Mouse (Mus musculus): ENCODE measurements around the gene Dnaja3. TPM values are rescaled to one million over a fixed set of nuclear protein-coding genes. Genes with fewer than 3 reads are reported as not detected.
A peak's percentile ranks its signal among the peaks of the same experiment; 100 is the strongest.

The Dnaja3 gene
- polyA plus RNA-seq, 1 experiment = 28.7 TPM

- TF ChIP-seq CTCF (IDR thresholded peaks at IDR 0.05; ENCODE audit: borderline replicate concordance, extremely low read depth, insufficient read depth, insufficient read length) = no peak
- TF ChIP-seq POLR2A (IDR thresholded peaks at IDR 0.05; ENCODE audit: borderline replicate concordance, extremely low read depth, insufficient read depth, insufficient read length, poor library complexity, severe bottlenecking) = no peak
- DNase-seq (ENCODE audit: low read depth) = no peak
Measured at GRCm38 (mm10) chr16:4711173-4711572, 71.4 kb downstream of the Dnaja3 start.

GRCm38 (mm10) chr16:4713861-4714710, 74.3 kb downstream of the Dnaja3 start:
- DNase-seq (ENCODE audit: low read depth) = no peak
- TF ChIP-seq POLR2A (IDR thresholded peaks at IDR 0.05; ENCODE audit: borderline replicate concordance, extremely low read depth, insufficient read depth, insufficient read length, poor library complexity, severe bottlenecking) (no peak), CTCF (IDR thresholded peaks at IDR 0.05; ENCODE audit: borderline replicate concordance, extremely low read depth, insufficient read depth, insufficient read length) (no peak)

- no peak for DNase-seq (ENCODE audit: low read depth)
- TF ChIP-seq POLR2A (IDR thresholded peaks at IDR 0.05; ENCODE audit: borderline replicate concordance, extremely low read depth, insufficient read depth, insufficient read length, poor library complexity, severe bottlenecking) (no peak), CTCF (IDR thresholded peaks at IDR 0.05; ENCODE audit: borderline replicate concordance, extremely low read depth, insufficient read depth, insufficient read length) (no peak)
Measured at GRCm38 (mm10) chr16:4717866-4718265, 78.1 kb downstream of the Dnaja3 start.

DNA sequence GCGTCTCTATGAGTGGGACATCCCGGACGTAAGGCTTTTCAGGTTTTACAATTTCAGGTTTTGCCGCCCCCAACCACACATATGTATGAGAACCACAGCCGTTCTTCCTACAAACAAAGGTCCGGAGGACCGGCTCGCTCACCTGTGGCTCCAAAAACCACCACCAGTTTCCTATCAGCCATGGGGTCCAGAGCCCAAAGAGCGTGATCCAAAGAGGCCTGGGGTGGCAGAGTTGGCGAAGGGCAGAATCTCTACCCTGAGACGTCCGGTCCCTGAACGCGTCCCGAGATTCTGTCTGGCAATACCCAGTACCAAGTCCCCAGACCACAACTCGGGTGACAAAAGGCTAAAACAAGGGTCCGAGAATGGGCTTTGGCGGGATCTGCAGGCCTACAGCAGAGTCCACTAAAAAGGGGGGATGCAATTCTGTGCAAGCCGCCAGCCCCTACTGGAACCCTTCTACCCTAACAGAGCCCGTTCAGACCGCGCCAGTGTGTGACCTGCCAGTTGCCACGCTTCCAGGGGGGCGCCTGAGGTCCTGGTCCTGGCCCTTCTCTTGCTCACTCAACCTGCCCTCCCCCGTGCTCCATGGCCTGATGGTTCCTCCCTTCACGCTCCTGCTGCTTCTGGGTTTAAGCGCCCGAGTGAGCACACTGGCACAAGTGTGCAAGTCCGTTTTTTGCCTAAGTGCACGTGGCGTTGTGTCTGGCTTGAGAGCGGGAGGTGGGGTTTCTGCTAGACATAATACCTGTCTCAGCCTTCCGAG, 79.1 kb downstream of the Dnaja3 start, which contains the start of gene Nmral1:
Nmral1 (minus strand) TSS at position 604 of the 766 bp plus-strand sequence.
- TF ChIP-seq CTCF (IDR thresholded peaks at IDR 0.05; ENCODE audit: borderline replicate concordance, extremely low read depth, insufficient read depth, insufficient read length) (no peak), POLR2A (IDR thresholded peaks at IDR 0.05; ENCODE audit: borderline replicate concordance, extremely low read depth, insufficient read depth, insufficient read length, poor library complexity, severe bottlenecking) (peak; percentile 7; the same call in 1 of the 2 replicates)
- peak; percentile 94 for DNase-seq (ENCODE audit: low read depth)

DNA sequence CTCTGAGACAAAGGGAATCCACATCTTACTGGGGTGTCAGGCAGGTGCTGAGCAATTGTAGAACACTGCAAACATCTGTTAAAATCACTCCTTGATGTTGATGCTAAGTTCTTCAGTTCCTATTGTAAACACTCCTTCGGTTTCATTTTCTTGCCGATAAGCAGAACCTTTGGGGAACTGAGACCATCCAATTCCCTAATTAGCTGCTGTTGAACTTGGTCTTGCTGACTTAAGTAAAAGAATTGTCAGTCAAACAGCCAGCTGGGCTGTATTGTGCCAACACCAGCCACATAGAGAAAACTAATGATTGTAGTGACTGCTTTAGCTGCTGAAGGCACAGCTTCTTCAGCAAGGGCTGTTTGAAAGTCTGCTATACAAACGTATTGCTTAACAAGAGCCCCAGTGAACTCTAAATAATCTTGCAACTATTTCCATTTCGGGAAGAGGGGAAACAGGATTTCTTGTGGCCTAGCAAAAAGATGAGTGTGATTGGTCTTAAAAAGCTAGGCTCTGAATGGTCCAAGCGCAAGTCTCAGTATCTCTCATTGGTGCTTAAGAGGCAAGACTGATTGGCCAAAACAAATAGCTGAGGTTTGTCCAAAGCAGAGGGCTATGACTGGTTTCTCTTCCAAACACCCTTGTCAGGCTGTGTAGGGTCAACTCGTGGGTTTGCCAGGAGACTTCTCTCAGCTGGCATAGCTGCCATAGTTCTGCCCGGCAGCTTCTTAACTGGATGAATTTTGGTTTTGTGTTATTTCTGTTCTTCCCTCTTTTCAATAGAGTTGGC, 82.5 kb downstream of the Dnaja3 start:
- TF ChIP-seq POLR2A (IDR thresholded peaks at IDR 0.05; ENCODE audit: borderline replicate concordance, extremely low read depth, insufficient read depth, insufficient read length, poor library complexity, severe bottlenecking) = no peak
- TF ChIP-seq CTCF (IDR thresholded peaks at IDR 0.05; ENCODE audit: borderline replicate concordance, extremely low read depth, insufficient read depth, insufficient read length) = no peak
- DNase-seq (ENCODE audit: low read depth) = peak; percentile 8

DNA sequence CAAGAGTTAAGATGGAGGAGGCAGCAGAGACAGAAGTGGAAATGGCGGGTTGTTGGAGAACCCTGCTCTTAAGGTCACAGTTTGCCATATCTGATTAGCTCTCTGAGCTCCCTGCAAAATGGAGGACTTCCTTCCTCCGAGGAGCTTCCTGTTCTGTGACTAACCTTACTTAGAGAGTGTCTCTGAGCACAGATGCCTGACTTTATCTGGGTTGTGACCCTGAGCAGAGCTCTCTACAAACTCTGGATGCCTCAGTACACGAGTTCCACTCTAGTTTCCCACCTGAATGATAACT, 83.1 kb downstream of the Dnaja3 start:
- DNase-seq (ENCODE audit: low read depth) = no peak
- TF ChIP-seq CTCF (IDR thresholded peaks at IDR 0.05; ENCODE audit: borderline replicate concordance, extremely low read depth, insufficient read depth, insufficient read length) (no peak), POLR2A (IDR thresholded peaks at IDR 0.05; ENCODE audit: borderline replicate concordance, extremely low read depth, insufficient read depth, insufficient read length, poor library complexity, severe bottlenecking) (no peak)

GRCm38 (mm10) chr16:4725266-4725665, 85.5 kb downstream of the Dnaja3 start:
- TF ChIP-seq CTCF (IDR thresholded peaks at IDR 0.05; ENCODE audit: borderline replicate concordance, extremely low read depth, insufficient read depth, insufficient read length) (no peak), POLR2A (IDR thresholded peaks at IDR 0.05; ENCODE audit: borderline replicate concordance, extremely low read depth, insufficient read depth, insufficient read length, poor library complexity, severe bottlenecking) (no peak)
- DNase-seq (ENCODE audit: low read depth) = no peak

DNA sequence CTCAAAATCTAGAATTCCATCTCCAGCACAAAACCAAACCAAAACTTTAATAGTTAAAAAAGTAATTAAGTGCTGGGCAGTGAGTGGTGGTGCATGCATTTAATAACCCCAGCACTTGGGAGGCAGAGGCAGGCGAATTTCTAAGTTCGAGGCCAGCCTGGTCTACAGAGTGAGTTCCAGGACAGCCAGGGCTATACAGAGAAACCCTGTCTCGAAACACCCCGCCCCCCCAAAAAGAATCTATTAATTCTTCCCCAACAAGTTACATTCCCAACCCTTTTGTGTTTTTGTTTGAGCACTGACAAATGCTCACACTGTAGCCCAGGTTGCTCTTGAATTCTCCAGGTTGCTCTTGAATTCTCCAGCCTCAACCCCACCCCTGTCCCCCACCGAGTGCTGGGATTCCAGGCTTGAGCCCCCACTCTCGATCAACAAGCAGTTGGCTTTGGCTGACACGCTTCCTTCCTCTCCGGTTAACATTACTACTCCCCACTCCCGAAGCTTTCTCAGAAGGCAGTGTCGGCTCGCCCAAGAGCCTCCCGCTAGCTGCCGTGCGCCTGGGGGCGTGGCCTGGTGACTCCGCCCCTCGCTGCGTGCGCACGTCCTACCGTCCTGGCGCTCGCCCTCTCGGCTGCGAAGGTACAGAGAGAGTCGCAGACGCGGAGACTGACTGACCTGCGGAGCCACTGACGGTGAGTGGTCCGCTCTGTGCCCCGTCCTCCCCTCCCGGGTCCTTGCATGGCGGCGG, 86.2 kb downstream of the Dnaja3 start, which contains the start of gene Hmox2:
Hmox2 (plus strand) TSS at position 582 of the 748 bp plus-strand sequence.
- TF ChIP-seq POLR2A (IDR thresholded peaks at IDR 0.05; ENCODE audit: borderline replicate concordance, extremely low read depth, insufficient read depth, insufficient read length, poor library complexity, severe bottlenecking) = peak; percentile 46; the same call in 1 of the 2 replicates
- no peak for TF ChIP-seq CTCF (IDR thresholded peaks at IDR 0.05; ENCODE audit: borderline replicate concordance, extremely low read depth, insufficient read depth, insufficient read length)
- peak; percentile 95 for DNase-seq (ENCODE audit: low read depth)

DNA sequence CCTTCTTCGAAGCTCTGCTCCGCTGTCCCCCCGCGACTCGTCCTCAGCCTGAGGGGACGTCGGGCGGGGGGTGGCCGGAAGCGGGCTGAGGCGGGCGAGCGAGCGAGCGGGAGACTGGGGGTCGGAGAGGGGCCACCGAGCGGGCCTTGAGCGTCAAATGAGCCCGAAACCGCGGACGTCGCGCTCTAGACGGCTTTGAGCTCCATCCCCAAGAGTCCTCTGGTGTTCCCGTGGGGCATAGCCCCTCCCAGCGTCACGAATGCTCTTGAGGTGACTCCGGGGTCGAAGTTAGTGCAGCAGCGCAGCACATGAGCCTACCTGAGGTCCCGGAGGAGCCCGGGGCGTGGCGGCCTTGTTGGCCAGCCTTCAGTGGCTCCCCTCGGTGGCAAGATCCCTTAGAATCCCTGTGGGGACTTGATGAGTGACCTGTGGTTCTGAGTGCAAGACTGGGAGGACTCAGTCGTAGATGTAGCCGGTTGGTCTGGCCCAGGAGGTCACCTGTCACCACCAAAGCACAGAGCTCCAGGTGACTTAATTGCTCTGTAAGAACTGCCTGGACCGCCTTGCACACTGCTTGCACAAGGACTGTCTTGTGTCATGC, 86.8 kb downstream of the Dnaja3 start:
- TF ChIP-seq CTCF (IDR thresholded peaks at IDR 0.05; ENCODE audit: borderline replicate concordance, extremely low read depth, insufficient read depth, insufficient read length) = no peak
- no peak for TF ChIP-seq POLR2A (IDR thresholded peaks at IDR 0.05; ENCODE audit: borderline replicate concordance, extremely low read depth, insufficient read depth, insufficient read length, poor library complexity, severe bottlenecking)
- DNase-seq (ENCODE audit: low read depth) = no peak

DNA sequence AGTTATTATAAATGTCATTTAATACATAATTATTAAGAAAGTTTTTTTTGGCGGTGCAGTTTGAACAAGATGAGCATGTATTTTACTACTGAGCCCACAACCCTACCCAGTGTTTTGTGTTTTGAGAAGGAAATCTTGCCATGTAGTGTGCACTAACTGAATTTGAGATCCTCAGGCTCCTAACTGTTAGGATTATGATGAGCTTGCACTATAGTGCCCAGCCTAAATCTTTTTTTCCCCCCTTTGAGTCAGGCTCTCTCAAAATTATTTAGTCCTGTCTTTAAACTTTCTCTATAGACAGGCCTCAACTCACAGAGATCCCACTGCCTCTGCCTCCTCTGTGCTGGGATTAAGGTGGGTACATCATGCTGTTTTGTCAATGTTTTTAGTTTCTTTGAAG, 87.7 kb downstream of the Dnaja3 start:
- TF ChIP-seq CTCF (IDR thresholded peaks at IDR 0.05; ENCODE audit: borderline replicate concordance, extremely low read depth, insufficient read depth, insufficient read length) = no peak
- no peak for TF ChIP-seq POLR2A (IDR thresholded peaks at IDR 0.05; ENCODE audit: borderline replicate concordance, extremely low read depth, insufficient read depth, insufficient read length, poor library complexity, severe bottlenecking)
- no peak for DNase-seq (ENCODE audit: low read depth)
